Mouse (Mus musculus): ENCODE measurements around the gene Tjap1.

Gene Tjap1

GRCm38 (mm10) chr17:46282483-46283123 is at the start of gene Tjap1:
Gene Tjap1, minus strand, starts transcription at chr17:46283026.
- peak; percentile 77 to 80 for DNase-seq (ENCODE audit: low spot score in 2 of 2)

GRCm38 (mm10) chr17:46328723-46329122 is 45.9 kb upstream of the Tjap1 start:
- DNase-seq (ENCODE audit: low spot score in 2 of 2), result no peak

- peak; percentile 95 to 97 for DNase-seq (ENCODE audit: low spot score in 2 of 2)
Measured at GRCm38 (mm10) chr17:46327906-46328534, 45.2 kb upstream of the Tjap1 start, which contains the start of gene Abcc10. Gene Abcc10, minus strand, starts transcription at chr17:46328352.

GRCm38 (mm10) chr17:46327413-46327905 is 44.6 kb upstream of the Tjap1 start:
- no peak for DNase-seq (ENCODE audit: low spot score in 2 of 2)

- no peak for DNase-seq (ENCODE audit: low spot score in 2 of 2)
Measured at GRCm38 (mm10) chr17:46322046-46322823, 39.4 kb upstream of the Tjap1 start.

GRCm38 (mm10) chr17:46320492-46320891 is 37.7 kb upstream of the Tjap1 start:
- DNase-seq (ENCODE audit: low spot score in 2 of 2), result no peak

GRCm38 (mm10) chr17:46315813-46316212 is 33.0 kb upstream of the Tjap1 start:
- DNase-seq (ENCODE audit: low spot score in 2 of 2), result no peak

GRCm38 (mm10) chr17:46313135-46313715 is 30.4 kb upstream of the Tjap1 start:
- DNase-seq (ENCODE audit: low spot score in 2 of 2), result no peak

- DNase-seq (ENCODE audit: low spot score in 2 of 2), result no peak
Measured at GRCm38 (mm10) chr17:46310515-46310914, 27.7 kb upstream of the Tjap1 start.

- no peak for DNase-seq (ENCODE audit: low spot score in 2 of 2)
Measured at GRCm38 (mm10) chr17:46309835-46310234, 27.0 kb upstream of the Tjap1 start.

GRCm38 (mm10) chr17:46306956-46307355 is 24.1 kb upstream of the Tjap1 start:
- DNase-seq (ENCODE audit: low spot score in 2 of 2), result no peak

- DNase-seq (ENCODE audit: low spot score in 2 of 2), result no peak
Measured at GRCm38 (mm10) chr17:46304184-46304583, 21.4 kb upstream of the Tjap1 start.

- peak in 1 of 2 experiments; percentile 45 for DNase-seq (ENCODE audit: low spot score in 2 of 2)
Measured at GRCm38 (mm10) chr17:46301892-46302291, 19.1 kb upstream of the Tjap1 start.

GRCm38 (mm10) chr17:46298220-46298913 is 15.5 kb upstream of the Tjap1 start:
- peak; percentile 58 to 92 for DNase-seq (ENCODE audit: low spot score in 2 of 2)

GRCm38 (mm10) chr17:46297364-46298219 is 14.8 kb upstream of the Tjap1 start, which contains the start of gene Dlk2:
Gene Dlk2, plus strand, starts transcription at chr17:46297421.
- DNase-seq (ENCODE audit: low spot score in 2 of 2), result no peak

- DNase-seq (ENCODE audit: low spot score in 2 of 2), result no peak
Measured at GRCm38 (mm10) chr17:46297028-46297363, 14.2 kb upstream of the Tjap1 start.

- no peak for DNase-seq (ENCODE audit: low spot score in 2 of 2)
Measured at GRCm38 (mm10) chr17:46296601-46297000, 13.8 kb upstream of the Tjap1 start.

GRCm38 (mm10) chr17:46287678-46288095 is 4.9 kb upstream of the Tjap1 start:
- DNase-seq (ENCODE audit: low spot score in 2 of 2), result no peak

GRCm38 (mm10) chr17:46285407-46285806 is 2.6 kb upstream of the Tjap1 start:
- no peak for DNase-seq (ENCODE audit: low spot score in 2 of 2)

GRCm38 (mm10) chr17:46284653-46285052 is 1.8 kb upstream of the Tjap1 start:
- DNase-seq (ENCODE audit: low spot score in 2 of 2), result no peak
